Mouse (Mus musculus) limb, embryonic 14.5 days (tissue): Measurements from ENCODE around the gene Ffar2. TPM values are rescaled to one million over a fixed set of nuclear protein-coding genes. Genes with fewer than 3 reads are reported as not detected.

Experiments used
- ATAC-seq: fragments of 200-750 bp; cut with Nextera tagmentation; 2 replicates; pipeline ENCODE4 v1.8.0; 2017; ENCODE audit warnings: low read depth, moderate number of reproducible peaks, moderate TSS enrichment; ENCODE audit not compliant: low FRiP score
- DNase-seq: peaks from one replicate; pipeline ENCODE4 v3.0.0-alpha.2; 2015; ENCODE audit warnings: low spot score
- H3K27ac ChIP-seq: fragments of 300-500 bp; sonication (generic); replicated peaks from 2 replicates; pipeline ENCODE4 v1.5.1; 2014; ENCODE audit warnings: low read depth, mild to moderate bottlenecking, low read length, moderate library complexity, mixed read lengths
- H3K27me3 ChIP-seq: fragments of 300-500 bp; sonication (generic); 2 replicates; pipeline ENCODE4 v1.6.1; 2014; ENCODE audit warnings: low read length, mixed read lengths; ENCODE audit not compliant: control insufficient read depth, insufficient read depth
- H3K36me3 ChIP-seq: fragments of 300-500 bp; sonication (generic); 2 replicates; pipeline ENCODE4 v1.6.1; 2014; ENCODE audit warnings: mild to moderate bottlenecking, low read length, moderate library complexity, mixed read lengths; ENCODE audit not compliant: control insufficient read depth, insufficient read depth
- H3K4me1 ChIP-seq: fragments of 300-500 bp; sonication (generic); 2 replicates; pipeline ENCODE4 v1.6.1; 2014; ENCODE audit warnings: antibody characterized with exemption, low read length, mixed read lengths; ENCODE audit not compliant: control insufficient read depth, insufficient read depth
- H3K4me2 ChIP-seq: fragments of 300-500 bp; sonication (generic); replicated peaks from 2 replicates; pipeline ENCODE4 v1.6.1; 2014; ENCODE audit warnings: low read depth, mild to moderate bottlenecking, low read length, moderate library complexity; ENCODE audit not compliant: severe bottlenecking
- H3K4me3 ChIP-seq: fragments of 300-500 bp; sonication (generic); replicated peaks from 2 replicates; pipeline ENCODE4 v1.5.1; 2014; ENCODE audit warnings: low read length
- H3K9ac ChIP-seq: fragments of 300-500 bp; sonication (generic); 2 replicates; pipeline ENCODE4 v1.6.1; 2014; ENCODE audit warnings: mild to moderate bottlenecking, low read depth, low read length, moderate library complexity; ENCODE audit not compliant: severe bottlenecking
- H3K9me3 ChIP-seq: fragments of 300-500 bp; sonication (generic); 2 replicates; pipeline ENCODE4 v1.6.1; 2016; ENCODE audit warnings: low read length; ENCODE audit not compliant: control insufficient read depth
- POLR2A ChIP-seq: fragments of 200-500 bp; IDR thresholded peaks from 2 replicates; pipeline ENCODE4 v1.8.0; 2012; ENCODE audit warnings: inconsistent platforms, mild to moderate bottlenecking, moderate library complexity, borderline replicate concordance; ENCODE audit not compliant: insufficient read depth, insufficient read length; ENCODE audit errors: extremely low read depth
- WGBS: fragments of 180-500 bp; shearing (Covaris S2); extraction: QIAGEN DNeasy Blood & Tissue Kit; methylation state at CpG from one replicate; pipeline ENCODE4 v1.1.7; 2014; 5-methylcytosine and 5-hydroxymethylcytosine counted together
- polyA plus RNA-seq, 2 experiments: library from polyadenylated mRNA; depleted of rRNA in 1 of 2; stranded (reverse) in 1 of 2; unstranded in 1 of 2; fragments of >200 nt; fragmentation: Nextera tagmentation in 1 of 2; extraction: Ambion mirVana in 1 of 2; gene quantifications; 2 replicates each; pipeline versions ENCODE4 v1.2.1 to v1.2.3; 2012 to 2014

Gene Ffar2
- polyA plus RNA-seq, 2 experiments = 0.18 TPM; not detected in 1

DNA sequence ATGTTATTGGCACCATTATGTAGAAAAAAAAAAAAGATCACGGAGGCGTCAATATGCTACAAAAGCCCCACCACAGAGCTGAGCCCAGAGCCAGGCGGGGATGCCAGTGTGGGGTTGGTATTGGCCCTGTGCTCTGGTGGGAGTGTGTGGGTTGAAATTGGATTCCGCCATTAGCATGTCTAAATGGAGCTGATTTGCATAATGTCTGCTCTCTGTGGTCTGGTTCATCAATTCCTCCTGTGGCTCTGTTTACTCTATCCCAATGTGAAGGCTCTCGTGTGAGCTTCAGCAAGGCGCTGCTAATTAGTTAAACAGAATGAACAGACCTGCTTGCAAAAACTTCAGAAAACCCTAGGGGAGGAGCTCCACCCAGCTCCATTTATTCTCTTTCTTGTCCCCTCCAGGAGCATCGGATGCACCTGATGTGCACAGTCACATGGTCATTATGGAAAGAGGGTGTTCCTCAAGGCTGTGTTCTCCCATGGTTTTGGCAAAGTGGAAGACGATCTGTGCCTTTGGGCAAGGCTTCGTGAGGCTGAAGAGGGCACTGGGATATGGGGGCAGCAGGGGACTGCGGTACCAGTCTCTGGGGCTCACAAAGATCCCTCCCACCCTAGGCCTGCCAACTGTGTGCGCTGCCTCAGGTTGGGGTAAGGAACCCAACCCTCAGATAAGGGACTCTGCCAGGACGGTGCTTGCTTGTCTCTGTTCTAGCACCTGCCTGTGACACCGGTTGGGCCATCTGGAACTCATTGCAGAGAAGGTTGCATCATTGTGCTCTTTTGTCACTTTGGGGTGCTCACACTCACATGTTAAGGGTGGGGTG lies 37.6 kb downstream of the Ffar2 start:
- H3K9ac ChIP-seq = no peak overlapping the region
- no peak for ATAC-seq
- WGBS = 67% methylated on average over 13 of the region's 13 CpGs

GRCm38 (mm10) chr7:30785154-30785553 lies 38.4 kb downstream of the Ffar2 start:
- H3K4me3 ChIP-seq = no peak overlapping the region
- no peaks in the 10 kb centered on the region for H3K36me3 ChIP-seq
- TF ChIP-seq POLR2A = no peak
- no peak overlapping the region for H3K9ac ChIP-seq
- 86% methylated on average over 1 of the region's 1 CpGs for WGBS
- no peaks in the 10 kb centered on the region for H3K4me1 ChIP-seq
- H3K27me3 ChIP-seq = no peaks in the 10 kb centered on the region
- H3K4me2 ChIP-seq = no peak overlapping the region
- DNase-seq (no peak), ATAC-seq (no peak)
- no peaks in the 10 kb centered on the region for H3K9me3 ChIP-seq
- H3K27ac ChIP-seq = no peak overlapping the region

More for the DNA sequence above, 37.6 kb downstream of the Ffar2 start:
- TF ChIP-seq POLR2A = no peak
- Histone ChIP-seq H3K4me1 (no peaks in the 10 kb centered on the region), H3K4me2 (no peak overlapping the region), H3K36me3 (no peaks in the 10 kb centered on the region), H3K27ac (no peak overlapping the region), H3K27me3 (no peaks in the 10 kb centered on the region), H3K4me3 (no peak overlapping the region), H3K9me3 (no peaks in the 10 kb centered on the region)
- DNase-seq = no peak

DNA sequence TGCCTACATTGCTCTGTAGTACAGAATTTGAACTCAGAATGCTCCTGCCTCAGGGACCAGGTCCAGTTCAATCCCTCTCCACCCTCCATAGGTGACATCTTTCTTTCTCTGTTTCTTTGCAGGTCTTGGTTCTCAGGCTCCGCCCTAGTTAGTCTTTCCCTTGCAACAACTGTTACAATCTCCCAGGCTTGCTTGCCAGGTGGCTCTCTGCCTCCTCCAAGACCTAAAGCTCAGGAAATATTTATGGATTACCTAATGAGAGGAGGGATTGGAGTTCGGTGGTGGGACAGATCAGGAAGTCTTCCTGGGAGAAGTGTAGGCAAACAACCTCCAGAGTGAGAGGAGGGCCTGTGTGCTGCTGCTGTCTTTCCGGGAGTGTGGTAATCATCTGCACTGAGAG lies 40.9 kb downstream of the Ffar2 start:
- Histone ChIP-seq H3K27me3 (no peaks in the 10 kb centered on the region), H3K36me3 (no peaks in the 10 kb centered on the region), H3K27ac (no peak overlapping the region), H3K9ac (no peak overlapping the region), H3K9me3 (no peaks in the 10 kb centered on the region), H3K4me1 (no peaks in the 10 kb centered on the region), H3K4me3 (no peak overlapping the region), H3K4me2 (no peak overlapping the region)
- DNase-seq (no peak), ATAC-seq (no peak)
- WGBS = 71% methylated on average over 3 of the region's 3 CpGs
- TF ChIP-seq POLR2A = no peak

DNA sequence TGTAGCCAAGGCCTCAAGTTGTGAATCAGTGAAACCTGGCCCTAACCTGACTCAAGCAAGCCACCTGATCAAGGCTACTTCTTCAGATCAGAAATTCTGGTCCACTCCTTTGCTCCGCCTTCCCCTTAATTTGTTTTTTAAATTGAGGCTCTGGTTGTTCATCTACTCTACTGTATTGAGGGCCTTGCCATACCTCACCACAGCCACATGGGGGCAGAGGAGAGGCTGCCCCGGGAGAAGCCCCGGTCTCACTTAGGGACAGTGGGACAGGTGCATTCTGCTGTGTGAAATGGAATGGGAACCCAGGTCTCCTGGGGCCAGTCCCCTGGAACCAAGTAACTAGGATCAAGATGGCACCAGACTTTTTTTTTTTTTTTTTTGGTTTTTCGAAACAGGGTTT lies 41.8 kb downstream of the Ffar2 start:
- H3K9me3 ChIP-seq = no peaks in the 10 kb centered on the region
- H3K36me3 ChIP-seq = no peaks in the 10 kb centered on the region
- no peak overlapping the region for H3K27ac ChIP-seq
- no peak for ATAC-seq
- no peak overlapping the region for H3K4me3 ChIP-seq
- no peak for TF ChIP-seq POLR2A
- WGBS = 76% methylated on average over 4 of the region's 4 CpGs
- H3K9ac ChIP-seq = no peak overlapping the region
- no peaks in the 10 kb centered on the region for H3K27me3 ChIP-seq
- no peaks in the 10 kb centered on the region for H3K4me1 ChIP-seq
- DNase-seq = no peak
- no peak overlapping the region for H3K4me2 ChIP-seq

DNA sequence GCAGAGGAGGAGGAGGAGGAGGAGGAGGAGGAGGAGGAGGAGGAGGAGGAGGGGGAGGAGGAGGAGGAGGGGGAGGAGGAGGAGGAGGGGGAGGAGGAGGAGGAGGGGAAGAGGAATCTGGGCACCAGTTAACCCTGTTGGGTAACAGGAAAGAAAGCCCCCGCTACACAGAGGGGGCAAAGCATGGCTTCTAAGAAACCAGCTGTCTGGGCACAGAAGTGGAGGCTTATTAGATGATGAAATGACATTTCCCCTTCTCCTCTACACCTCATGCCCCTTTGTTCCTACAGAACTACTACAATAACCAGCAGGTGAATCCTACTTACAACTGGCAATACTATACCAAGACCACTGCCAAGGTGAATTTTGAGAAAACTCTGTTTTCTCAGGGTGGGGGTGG lies 45.7 kb downstream of the Ffar2 start:
- no peak for DNase-seq
- no peak for TF ChIP-seq POLR2A
- no peak overlapping the region for H3K27ac ChIP-seq
- H3K4me1 ChIP-seq = no peaks in the 10 kb centered on the region
- H3K27me3 ChIP-seq = no peaks in the 10 kb centered on the region
- H3K9me3 ChIP-seq = no peaks in the 10 kb centered on the region
- H3K9ac ChIP-seq = no peak overlapping the region
- H3K4me3 ChIP-seq = no peak overlapping the region
- H3K36me3 ChIP-seq = no peaks in the 10 kb centered on the region
- ATAC-seq = no peak
- WGBS = 89% methylated on average over 1 of the region's 1 CpGs
- no peak overlapping the region for H3K4me2 ChIP-seq
